Mouse (Mus musculus) bone marrow, adult 2 months (tissue): ENCODE results near the gene Pard3b.

Source experiments
- CTCF ChIP-seq: fragments of 200-500 bp; IDR thresholded peaks from 2 replicates; pipeline ENCODE4 v1.5.1; 2011; ENCODE audit warnings: low read length, control low read depth; ENCODE audit not compliant: control insufficient read depth, insufficient read depth
- POLR2A ChIP-seq: fragments of 200-500 bp; IDR thresholded peaks from 2 replicates; pipeline ENCODE4 v1.6.1; 2011; ENCODE audit warnings: low read depth, mild to moderate bottlenecking, control low read depth, low read length, borderline replicate concordance; ENCODE audit not compliant: control insufficient read depth

GRCm38 (mm10) chr1:61709812-61710211 lies 71.2 kb downstream of the Pard3b start:
- TF ChIP-seq CTCF (no peak), POLR2A (no peak)
